Mouse (Mus musculus): Measurements from ENCODE around the gene Cacna2d2.
A peak's percentile ranks its signal among the peaks of the same experiment; 100 is the strongest.

Cacna2d2 gene

DNA sequence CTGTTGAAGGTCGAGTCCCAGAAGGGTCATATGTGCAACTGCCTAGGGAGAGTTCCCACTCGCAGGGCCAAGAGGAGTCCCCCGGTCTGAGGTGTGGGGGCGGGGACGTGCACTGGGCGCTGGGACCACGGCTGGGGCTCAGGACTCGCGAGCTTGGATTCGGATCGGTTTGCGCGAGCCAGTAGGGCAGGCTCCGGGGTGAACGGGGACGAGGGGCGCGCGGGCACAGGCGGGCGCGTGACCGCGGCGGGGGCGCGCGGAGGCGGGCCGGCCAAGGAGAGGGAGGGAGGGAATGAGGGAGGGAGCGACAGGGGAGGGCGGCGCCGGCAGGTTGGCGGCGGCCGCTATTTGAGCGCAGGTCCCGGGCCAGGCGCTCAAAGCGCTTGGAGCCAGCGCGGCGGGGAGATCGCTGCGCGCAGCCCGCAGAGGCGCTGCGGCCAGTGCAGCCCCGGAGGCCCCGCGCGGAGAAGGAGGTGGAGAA, at the start of gene Cacna2d2:
Gene Cacna2d2 (plus strand): TSS at position 122 of the 481 bp plus-strand sequence.
- no peak for DNase-seq (ENCODE audit: low spot score)

DNA sequence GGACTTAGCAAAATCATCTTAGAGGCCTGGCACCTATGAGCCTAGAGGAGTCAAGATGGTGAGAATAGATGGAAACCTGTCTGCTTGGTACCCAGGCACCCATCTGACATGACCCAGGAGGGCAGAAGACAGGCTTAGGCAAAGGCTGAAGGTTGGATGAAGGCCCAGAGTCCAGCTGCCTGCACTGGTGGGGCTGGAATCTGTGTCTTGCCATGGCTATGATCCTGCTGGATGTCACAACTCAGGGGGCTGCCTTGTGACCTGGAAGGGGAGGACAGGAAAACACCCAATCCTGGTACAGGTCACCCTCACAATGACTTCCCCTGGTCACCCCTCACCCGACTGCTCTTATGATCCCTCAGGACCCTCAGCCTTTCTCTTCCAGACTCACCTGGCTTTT, 44.6 kb upstream of the Cacna2d2 start:
- no peak for DNase-seq (ENCODE audit: low spot score)

DNA sequence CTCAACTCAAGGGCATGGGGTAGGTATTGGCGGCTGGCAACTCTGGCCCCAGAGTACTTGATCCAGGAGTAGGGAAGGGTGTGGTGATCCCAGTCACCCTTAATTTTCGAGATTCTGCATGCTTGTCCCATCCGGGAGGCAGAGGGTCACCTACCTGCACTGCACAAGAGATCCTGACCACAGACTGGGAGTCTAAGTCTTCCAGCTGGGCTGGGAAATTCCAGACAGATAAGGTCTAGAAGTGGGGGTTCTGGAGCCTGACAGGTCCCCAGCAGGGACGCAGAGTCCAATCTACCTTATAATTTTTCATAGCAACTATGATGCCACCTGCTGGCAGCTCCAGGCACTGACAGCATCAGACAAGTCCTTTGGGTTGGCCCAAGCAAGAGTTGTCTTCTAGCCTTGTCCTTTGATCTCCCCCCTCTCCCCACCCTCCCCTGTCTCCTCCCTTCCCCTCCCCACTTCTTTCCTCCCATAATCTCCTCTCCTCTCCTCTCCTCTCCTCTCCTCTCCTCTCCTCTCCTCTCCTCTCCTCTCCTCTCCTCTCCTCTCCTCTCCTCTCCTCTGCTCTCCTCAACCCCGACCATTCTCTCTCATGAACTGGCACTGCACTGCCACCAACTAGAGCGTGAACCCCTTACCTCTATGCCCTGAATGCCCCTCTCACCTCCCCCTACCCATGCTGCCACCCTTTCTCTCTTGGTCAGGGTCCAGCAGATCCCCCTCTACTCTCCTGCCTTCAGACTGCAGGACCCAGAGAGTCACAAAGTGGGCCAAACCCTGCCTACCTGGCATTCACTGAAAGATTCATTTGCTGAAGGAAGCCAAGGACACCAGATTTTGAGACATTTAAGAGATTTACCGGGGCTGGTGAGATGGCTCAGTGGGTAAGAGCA, 43.3 kb upstream of the Cacna2d2 start:
- DNase-seq (ENCODE audit: low spot score), result no peak

DNA sequence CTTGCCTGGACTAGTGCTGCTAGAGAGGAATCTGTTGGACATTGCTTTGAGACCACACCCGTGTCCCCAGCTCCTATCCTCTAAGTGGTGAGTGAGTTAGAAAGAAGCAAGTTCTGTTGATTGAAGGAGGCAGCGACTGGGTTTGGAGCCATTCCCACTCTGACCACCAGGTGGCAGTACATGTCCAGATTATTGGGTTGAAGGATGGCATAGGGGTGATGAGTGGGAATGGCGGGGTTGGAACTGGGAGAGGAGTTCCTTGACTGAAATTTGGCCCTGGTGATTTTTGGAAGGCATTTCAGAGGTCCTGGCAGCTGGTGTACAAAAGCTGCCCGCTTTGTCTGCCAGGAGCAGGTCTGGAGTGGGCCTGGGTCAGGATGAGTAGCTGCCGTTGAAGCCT, 41.8 kb upstream of the Cacna2d2 start:
- peak; percentile 65 for DNase-seq (ENCODE audit: low spot score)

DNA sequence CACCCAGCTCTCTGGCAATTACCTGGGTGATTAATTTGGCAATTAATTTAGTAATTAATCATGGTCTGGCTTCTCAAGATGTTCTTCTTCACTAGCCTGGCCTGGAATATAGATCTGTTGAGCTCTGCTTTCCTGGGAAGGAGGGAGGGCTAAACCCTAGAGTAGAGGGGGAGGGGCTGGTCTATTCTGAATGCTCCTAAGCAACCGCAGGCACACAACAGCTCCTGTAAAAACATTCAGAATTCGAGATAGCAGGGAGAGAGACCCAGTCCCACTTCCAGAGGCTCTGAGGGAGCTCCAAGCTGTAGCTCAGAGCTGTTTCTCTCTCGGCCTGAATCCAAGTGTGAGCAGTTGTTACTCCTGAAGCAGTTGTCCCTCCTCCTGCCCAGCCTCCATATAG, 38.4 kb upstream of the Cacna2d2 start:
- no peak for DNase-seq (ENCODE audit: low spot score)

DNA sequence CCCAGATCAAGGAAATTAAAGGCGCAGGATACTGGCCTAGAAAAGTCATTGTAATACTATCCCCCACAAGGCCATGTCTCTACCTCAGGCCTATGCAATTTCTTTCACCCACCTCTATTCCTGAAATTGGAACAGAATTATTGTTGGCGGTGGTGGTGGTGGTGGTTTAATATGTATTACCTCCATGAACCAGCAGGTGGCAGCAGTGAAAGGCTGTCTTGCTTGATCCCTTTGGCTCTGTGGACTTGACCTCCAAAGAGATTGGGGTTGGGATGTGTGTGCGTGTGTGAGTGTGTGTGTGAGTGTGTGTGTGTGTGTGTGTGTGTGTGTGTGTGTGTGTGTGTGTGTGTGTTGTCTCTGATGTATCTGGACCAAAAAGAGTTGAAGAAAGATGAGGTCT, 32.8 kb upstream of the Cacna2d2 start:
- DNase-seq (ENCODE audit: low spot score), result peak; percentile 41

DNA sequence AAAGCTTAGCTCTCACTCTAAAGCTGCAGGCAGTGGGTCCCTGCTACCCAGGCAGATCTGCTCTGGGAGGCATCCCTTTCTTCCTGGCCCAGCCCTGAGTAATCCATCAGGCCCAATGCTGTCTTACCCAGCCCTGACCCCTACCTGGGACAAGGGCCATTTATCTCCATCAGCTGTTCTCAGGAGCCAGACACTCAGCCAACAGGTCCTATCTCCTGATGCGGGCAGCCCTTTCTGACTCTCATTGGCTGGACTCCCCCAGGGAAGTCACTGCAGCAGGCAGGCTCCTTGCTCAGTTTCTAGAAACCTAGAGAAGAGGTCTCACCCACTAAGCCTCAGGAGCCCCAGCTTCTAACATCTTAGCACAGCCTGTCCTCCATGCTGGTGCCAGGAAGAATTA, 31.1 kb upstream of the Cacna2d2 start:
- no peak for DNase-seq (ENCODE audit: low spot score)

DNA sequence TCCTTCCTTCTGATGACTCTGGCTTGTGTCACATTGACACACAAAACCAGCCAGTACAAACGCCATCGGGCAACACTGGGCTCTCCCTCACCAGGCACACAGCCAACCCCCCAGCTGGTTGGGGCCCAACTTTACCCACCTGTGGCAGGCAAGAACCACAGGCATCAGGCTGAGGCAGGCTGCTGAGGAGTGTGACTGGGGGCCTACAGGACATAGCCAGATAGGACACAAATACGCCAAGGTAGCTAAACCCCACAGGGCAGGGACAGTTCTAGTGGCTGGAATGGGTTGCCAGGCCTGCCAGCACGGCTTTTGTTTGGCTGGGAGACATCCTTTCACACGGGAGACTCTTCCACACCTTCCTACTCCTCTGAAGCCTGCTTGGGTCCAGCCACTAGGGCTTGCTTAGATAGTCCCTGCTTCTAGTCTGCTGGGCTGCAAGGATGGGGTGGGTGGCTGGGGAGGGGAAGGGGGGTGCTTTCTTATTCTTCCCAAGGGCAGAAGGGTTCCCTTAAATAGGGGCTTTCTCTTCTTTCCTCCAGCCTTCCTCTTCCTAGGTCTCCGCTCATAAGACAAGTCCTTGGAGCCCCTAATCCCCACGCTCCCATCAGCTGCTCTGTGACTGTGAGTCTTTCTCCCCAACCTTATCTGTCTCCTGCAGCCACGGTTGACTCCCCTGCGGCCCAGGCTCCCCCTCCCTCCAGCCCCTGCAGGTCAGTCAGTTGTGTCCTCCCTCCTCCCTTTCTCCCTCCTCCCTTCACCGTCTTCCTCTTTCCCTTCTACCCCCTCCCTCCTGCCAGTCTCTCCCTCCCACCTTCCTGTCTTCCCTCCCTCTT, 29.9 kb upstream of the Cacna2d2 start:
- DNase-seq (ENCODE audit: low spot score), result peak; percentile 71

DNA sequence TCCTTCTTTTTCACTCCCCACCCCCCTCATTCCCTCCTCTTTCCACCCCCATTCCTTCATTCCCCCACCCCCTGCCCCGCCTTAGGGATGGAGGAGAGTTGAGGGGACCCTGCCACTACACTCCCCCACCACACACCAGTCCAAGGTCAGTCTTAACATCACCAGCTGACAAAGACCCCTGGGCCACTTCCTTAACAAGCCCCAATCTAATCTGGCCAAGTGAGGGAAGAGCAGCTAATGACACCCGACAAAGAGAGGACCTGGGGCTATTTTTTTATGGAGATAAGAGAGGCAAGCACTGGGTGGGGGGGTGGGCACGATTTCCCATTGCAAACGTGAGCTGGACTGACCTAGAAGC, 29.3 kb upstream of the Cacna2d2 start:
- no peak for DNase-seq (ENCODE audit: low spot score)

DNA sequence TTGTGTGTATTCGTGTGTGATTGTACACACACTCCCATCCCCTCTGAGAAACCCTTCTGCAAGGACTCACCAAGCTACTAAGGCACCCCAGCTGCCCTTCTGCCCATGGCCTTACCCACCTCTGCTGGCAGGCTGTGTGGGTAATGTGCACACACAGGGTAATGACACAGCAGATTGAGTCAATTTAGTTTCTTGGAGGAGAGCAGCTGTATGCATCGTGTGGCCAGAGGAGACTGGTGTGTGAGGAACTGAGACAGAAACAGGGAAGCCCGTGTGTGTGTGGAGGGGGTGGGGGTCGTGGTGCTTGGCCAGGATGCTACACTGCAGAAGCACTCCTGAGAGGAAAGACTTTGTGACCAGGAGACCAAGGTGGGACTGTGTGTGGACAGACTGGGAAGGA, 27.0 kb upstream of the Cacna2d2 start:
- no peak for DNase-seq (ENCODE audit: low spot score)

DNA sequence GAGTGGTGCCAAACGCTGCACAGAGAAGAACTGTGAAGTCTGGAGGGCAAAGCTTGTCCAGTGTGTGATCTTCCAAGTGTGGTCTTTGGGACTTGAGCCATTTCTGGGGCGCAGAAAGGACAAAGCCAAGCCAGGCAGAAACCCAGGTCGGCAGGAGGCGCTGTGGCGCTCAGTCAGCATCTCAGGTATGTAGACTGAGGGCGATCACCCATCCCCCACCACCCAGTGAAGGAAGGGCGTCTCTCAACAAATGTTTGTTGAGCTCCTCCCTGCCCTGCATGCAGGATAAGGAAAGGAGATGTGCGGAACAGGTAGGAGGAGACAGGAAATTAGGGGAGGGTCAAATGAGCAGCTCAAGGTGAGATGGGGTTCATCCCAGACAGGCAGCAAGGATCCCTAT, 24.8 kb upstream of the Cacna2d2 start:
- DNase-seq (ENCODE audit: low spot score), result peak; percentile 60

DNA sequence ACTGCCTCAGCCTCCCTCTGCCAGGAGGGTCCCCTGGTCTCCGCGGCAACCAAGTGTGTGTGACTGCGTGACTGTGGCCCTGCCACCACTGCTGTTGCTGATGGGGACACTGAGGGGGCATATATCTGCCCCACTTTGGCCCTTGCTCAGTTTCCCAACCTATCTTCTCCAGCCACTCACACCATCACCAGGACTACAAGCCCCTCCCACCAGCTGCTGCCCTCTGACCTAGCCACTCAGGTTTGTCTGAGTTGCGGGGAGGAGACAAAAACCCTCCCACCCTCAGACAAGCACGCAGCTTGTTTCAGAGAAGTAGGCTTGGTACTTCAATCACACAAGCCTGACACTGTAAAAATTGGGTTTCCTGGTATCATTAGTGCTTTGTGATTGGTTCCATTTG, 24.0 kb upstream of the Cacna2d2 start:
- peak; percentile 34 for DNase-seq (ENCODE audit: low spot score)

DNA sequence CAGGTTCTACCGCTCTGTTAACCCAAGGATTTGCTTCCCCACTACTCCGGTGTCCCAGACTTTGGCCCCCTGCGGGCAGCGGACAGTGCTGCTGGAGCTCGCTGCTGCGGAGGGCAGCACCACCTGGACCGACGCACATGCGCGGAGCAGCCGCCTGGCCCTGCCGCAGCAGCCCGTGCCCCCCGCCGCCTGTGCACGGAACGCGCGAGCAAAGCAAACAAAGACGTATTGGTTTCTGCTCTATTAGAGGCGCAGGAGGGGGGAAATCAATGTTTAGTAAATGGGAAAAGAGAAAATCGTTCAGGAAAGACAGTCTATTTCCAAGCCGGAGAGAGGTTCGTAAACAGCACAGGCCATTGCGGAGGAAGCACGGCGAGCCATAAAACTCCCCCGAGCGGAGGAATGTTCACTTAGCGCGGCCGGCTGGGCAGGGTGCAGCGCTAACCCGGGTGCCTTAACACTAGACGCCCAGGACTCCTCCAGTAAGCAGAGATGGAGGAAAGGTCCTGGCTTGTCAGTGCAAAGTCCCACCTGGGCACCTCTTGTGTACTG, 21.4 kb upstream of the Cacna2d2 start:
- no peak for DNase-seq (ENCODE audit: low spot score)

DNA sequence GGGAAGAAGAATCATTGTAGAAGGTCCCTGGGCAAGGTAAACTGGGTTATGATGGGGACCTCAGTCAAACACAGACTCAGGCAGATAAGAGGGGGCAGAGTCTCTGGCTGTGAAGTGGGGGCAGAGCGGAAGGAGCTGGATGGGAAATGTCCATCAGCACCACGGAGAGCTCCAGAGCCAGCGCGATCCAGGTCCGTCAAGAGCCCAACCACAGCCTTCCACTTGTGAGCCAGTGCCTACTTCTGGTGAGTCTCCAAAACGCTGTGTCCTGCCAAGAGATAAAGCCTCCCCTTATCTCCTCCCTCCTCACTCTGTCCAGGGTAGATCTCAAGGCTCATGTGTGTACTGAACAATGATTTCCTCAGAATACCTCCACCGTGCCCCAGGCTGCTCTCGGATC, 17.7 kb upstream of the Cacna2d2 start:
- DNase-seq (ENCODE audit: low spot score), result no peak

DNA sequence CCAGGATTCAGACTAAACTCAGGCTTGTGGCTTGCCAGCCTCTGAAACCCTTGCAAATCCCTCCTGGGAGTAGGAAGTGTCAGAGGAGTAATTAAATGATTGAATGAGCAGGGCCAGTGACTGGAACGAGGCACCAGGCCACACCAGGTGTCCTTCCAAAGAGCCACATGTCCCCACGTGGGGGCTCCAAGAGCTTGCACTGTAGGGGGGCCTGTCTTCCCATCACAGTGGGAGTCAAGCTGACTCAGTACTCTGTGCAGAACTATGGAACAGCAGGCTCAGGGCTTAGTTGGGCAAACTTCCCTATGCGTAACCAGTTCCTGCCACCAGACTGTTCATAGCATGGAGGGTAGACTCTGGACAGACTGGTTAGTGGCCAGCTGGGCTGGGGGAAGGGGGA, 15.0 kb upstream of the Cacna2d2 start:
- no peak for DNase-seq (ENCODE audit: low spot score)

DNA sequence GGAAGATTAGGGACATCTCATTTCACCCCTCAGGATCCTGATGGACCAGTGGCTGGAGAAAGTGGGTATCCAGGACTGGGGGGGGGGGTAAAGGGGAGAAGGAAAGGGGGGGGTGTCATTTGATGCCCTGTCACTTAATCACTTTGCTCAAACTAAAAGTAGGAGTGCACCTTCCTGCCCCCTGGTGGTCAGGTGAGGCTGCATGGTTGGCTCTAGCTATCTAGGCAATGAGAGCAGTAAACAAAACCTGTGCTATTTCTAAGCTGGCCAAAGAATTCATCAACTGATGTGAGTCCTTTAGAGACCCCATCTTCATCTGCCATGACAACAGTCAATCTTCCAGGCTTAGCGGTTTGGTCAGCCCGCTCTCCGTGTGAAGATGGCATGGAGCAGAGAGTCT, 12.7 kb upstream of the Cacna2d2 start:
- DNase-seq (ENCODE audit: low spot score), result peak; percentile 26

DNA sequence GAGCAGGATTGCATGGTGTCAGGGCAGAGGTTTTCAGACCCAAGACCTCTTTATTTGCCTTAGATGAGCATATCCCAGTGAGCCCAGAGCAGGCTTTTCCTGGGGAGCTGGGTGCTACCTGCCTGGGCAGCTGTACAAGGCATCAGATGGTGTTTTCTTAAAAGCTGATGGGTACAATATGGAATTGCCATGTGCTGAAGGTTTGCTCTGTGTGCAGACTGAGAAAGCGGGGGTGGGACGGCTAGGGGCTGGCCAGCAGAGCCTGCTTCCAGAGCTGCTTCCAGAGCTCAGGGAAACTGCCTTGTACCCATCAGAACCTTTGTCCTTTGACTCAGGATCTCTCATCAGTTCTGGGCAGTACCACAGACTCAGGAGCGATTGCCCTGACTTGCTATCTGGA, 11.7 kb upstream of the Cacna2d2 start:
- no peak for DNase-seq (ENCODE audit: low spot score)

DNA sequence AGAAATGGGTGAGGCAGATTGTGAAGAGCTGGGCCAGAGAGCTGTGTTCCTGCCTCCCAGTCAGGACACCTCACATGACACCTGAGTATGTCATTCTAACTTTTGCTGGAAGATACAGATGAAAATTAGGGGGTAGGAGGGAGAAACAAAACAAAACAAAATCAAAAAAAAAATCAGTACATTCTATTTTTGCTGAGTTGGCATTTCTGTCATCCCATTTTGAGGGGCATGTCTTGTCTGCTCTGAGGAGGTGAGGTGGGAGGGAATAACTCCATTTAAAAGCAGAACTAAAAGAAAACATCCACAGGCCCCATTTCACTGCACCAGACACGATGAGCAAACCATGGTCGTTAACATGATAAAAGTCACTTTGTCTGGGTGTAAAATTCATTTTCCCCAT, 11.1 kb upstream of the Cacna2d2 start:
- no peak for DNase-seq (ENCODE audit: low spot score)

DNA sequence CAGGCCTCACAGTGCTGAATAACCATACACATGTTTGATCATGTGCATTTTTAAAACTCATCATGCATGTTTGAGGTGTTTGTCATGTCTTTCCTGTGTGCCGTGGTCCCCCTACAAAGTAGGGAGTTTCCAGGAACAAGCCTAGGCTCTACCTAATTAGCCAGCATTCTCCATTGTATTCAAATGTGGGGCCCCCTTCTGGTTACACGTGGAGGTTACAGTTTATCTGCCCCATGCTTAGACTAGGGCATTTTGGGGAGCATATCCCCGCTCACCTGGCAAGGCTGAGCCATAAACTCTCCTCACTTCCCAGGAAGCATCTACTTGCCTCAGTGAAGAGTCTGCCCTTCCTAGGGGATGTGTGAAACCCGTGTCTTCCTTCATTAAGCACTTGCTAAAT, 3.0 kb upstream of the Cacna2d2 start:
- DNase-seq (ENCODE audit: low spot score), result no peak

DNA sequence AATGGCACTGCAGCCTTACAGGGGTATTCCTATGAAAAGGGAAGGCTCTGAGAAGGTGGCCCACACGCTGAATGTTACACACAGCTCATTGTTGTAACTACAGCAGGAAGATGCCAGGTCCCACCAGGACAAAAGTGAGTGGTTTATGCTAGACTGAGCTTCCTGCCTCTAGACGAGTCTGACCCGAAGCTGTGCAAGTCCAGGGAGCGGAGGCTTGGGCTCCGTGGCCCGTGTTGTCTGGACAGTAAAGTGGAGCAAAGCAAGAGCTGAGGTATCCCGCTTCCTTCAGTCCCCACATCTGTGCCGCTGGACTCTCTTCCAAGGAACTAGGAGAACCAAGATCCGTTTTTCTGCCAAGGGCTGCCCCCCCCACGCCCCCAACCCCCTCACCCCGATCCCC, 444 bp upstream of the Cacna2d2 start:
- DNase-seq (ENCODE audit: low spot score), result no peak

DNA sequence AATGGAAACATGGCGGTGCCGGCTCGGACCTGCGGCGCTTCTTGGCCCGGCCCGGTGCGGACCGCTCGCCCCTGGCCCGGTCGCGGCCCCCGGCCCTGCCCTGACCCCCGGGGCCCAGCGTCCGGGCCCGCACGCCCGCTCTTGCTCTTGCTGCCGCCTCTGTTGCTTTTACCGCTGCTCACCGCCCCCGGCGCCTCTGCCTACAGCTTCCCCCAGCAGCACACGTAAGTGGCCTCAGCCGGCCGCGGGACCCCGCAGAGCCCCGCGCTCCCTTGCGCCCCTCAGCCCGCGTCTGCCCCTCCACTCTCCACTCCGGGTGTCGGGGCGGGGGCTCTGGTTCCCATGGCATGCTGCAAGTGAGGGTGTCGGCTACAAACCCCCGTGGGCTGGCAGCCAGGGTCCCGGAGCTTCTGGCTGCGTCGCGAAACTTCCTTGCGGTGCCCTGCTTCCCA, 674 bp downstream of the Cacna2d2 start:
- no peak for DNase-seq (ENCODE audit: low spot score)

DNA sequence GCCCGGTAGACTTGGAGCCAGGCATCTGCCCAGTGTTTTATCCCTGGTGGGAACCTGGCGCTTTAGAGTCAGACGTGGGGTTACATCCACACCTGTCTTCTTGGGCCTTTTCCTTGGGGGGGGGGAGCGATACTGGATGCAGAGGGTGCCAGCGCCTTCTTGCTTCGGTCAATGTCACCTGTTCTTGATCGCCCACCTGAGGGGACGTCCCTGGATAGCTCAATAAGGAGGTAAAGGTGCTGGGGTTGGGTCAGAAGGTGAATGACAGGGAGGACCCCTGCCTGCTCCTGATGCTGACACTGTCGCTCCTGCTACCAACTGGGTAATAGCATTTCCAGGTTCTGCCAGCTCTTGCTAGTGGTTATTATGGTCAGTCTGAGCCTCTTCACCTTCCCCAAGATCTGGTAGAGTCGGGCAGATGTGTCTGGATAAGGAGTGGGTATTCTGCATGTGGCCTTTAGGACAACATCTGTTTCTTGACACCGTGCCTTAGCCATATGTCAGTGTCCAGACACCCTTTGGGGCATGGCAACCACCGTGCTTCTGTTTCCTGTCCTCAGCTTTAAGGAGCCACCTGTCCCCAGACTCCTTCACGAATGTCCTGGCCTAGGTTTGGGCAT, 1.4 kb downstream of the Cacna2d2 start:
- DNase-seq (ENCODE audit: low spot score), result no peak
